Mouse (Mus musculus): ENCODE data around the gene Tgfb1.

Tgfb1 gene

GRCm38 (mm10) chr7:25686680-25687531 is at the start of gene Tgfb1:
TSS of gene Tgfb1 (plus strand) at chr7:25687002.
- DNase-seq (ENCODE audit: low read depth): peak; percentile 91

GRCm38 (mm10) chr7:25637099-25637498 is 49.7 kb upstream of the Tgfb1 start:
- no peak for DNase-seq (ENCODE audit: low read depth)

GRCm38 (mm10) chr7:25639754-25640153 is 47.0 kb upstream of the Tgfb1 start:
- no peak for DNase-seq (ENCODE audit: low read depth)

DNA sequence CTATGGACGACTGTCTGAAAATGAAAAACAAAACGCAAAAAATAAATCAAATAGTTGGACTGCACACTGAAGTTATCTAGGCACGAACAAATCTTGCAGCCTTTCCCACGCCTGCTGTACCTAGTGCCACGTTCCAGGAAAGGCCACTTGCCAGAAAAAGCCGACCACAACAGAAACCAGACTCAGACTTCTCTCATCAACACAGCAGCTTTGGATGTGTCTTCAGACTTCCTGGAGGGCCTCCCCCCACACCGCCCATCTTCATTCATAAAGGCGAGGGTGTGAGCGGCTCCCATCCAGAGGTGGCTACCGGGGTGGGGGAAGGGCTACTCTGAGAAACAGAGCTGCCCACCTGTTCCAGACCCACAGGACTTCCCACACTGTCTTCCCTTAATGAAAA is 42.7 kb upstream of the Tgfb1 start:
- DNase-seq (ENCODE audit: low read depth): no peak

DNA sequence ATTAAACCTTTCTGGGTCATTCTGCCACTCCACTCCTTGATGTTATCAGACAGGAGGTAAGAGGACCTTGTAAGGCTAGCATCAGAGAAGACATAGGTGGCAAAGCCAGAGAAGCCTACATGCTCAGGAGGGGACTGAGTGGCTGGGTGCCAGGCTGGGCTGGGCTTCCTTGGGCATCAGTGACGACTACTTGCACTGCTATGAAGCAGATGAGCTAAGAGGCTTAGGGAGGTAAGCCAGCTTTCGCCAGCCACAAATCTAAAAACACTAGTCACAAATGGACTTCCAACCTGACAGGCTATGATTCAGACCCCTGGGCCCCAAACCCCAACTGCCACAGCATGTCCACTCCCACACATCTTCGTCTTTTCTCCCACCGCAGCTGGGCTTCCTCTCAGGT is 42.2 kb upstream of the Tgfb1 start:
- DNase-seq (ENCODE audit: low read depth): peak; percentile 75

- no peak for DNase-seq (ENCODE audit: low read depth)
These were observed 41.7 kb upstream of the Tgfb1 start for GRCm38 (mm10) chr7:25645074-25645473.

- peak; percentile 45 for DNase-seq (ENCODE audit: low read depth)
These were observed 39.2 kb upstream of the Tgfb1 start for GRCm38 (mm10) chr7:25647574-25648123.

DNA sequence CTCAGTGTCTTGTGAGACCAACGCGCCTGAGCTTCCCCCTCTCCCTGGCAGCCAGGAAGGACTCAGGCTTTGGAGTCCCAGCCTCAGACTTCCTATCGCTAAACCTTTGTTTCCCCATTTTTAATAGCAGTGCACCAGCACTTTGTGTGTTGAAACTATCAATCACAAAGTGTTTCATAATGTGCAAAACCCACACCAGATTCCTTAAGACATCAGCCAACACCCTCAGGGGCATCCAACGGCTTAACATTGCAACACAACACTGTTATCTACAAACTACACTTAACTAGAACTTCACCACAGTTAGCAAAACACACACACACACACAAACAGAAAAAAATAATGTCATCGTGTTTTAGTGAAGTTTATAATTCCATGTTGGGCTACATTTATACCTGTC is 37.0 kb upstream of the Tgfb1 start:
- DNase-seq (ENCODE audit: low read depth): peak; percentile 93

DNA sequence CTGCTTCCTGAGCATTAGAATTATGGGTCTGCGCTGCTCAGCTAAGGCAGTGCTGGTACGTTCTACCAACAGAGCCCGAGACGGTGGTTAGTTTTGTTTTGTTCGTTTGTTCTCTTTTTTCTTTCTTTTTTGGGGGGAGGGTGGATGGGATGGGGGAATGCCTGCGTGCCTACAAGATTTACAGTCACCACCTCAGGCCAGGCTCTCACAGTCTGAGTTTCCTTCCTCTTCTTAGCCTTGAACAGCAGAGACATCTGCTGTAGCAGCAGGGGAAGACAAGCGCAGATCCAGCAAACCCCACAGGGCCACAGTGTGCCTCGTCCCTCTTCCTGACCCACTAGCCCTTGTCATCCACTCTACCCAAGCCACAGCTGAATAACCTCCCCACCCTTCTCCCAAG is 35.5 kb upstream of the Tgfb1 start:
- DNase-seq (ENCODE audit: low read depth): peak; percentile 81

GRCm38 (mm10) chr7:25652244-25652759 is 34.5 kb upstream of the Tgfb1 start:
- DNase-seq (ENCODE audit: low read depth): no peak

DNA sequence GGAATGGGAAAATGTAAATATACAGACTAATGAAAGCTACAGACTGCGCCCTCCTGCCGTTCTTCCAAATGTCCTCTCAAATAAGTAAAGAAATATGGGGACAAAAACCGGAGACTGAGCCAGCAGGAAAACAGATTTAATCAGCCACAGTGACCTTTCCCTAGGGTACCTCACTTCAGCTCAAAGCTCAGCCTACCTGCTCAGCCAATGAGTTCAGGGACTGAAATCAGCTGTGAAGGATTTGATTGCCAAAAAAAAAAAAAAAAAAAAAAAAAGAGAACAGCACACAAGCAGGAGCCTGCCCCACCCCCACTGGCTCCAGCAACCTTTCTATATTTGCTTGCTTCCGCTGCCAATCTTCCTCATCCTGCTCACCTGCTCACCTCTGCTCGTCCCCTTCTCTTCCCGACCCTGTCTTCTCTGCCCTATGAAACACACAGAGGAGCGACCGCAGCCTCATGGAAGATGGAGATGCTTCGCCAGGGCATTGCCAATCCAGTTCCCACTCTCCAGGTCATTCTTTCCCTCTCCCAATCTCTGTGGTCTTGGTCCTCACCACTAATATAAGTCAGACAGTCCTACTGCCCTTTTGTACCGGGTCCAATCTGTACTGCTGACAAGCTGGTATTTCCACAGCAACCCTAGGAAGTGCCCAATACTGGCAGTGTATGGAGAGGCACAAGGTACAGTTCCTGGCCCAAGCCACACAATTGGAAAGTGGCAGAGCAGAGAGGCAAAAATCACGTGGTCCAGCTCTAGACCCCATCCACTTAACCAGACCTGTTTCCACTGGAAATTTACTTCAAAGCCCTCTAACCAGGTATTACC is 31.0 kb upstream of the Tgfb1 start:
- no peak for DNase-seq (ENCODE audit: low read depth)

- DNase-seq (ENCODE audit: low read depth): no peak
These were observed 29.0 kb upstream of the Tgfb1 start for GRCm38 (mm10) chr7:25657785-25658184.

DNA sequence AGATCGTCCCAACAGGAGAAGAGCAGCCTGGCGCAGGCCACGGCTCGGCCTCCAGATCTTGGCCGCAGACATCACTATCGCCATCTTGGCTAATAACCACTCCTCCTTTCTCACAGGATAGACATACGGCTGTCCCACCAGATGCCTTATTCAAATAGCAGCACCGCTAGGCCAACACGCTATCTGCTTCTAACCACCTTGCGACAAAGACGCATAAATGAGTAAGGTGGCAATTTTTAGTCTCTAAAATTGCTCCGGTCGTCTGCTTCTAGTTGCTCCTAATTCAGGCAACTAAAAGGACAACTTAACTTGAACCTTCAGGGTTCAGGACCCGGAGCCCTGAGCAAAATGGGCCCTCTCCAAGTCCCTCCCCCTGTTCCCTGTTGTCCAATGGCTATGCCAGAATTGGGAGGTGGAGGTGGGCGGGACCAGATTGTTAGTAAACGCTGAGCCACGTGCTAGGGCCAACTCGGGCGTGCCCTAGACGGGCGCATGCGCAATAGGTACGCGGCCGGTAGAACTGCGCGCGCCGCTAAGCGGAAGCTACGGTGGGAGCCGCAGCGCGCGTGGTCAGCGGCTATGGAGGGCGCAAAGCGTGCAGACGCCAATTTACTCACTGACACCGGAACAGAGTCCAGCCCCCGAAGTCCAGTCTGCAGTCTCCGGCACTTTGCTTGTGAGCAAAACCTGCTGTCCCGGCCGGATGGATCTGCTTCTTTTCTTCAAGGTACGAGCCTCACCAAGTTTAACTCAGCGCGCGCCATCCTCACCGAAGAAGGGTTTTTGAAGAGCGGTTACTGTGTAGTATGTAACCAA is 27.9 kb upstream of the Tgfb1 start, which contains the start of the genes Bckdha and Exosc5:
Gene Bckdha, minus strand, starts transcription at position 325 of the 816 bp plus-strand sequence.
Gene Exosc5, plus strand, starts transcription at position 508 of the 816 bp plus-strand sequence.
- peak; percentile 100 for DNase-seq (ENCODE audit: low read depth)

- DNase-seq (ENCODE audit: low read depth): no peak
These were observed 20.4 kb upstream of the Tgfb1 start for GRCm38 (mm10) chr7:25666381-25666780.

DNA sequence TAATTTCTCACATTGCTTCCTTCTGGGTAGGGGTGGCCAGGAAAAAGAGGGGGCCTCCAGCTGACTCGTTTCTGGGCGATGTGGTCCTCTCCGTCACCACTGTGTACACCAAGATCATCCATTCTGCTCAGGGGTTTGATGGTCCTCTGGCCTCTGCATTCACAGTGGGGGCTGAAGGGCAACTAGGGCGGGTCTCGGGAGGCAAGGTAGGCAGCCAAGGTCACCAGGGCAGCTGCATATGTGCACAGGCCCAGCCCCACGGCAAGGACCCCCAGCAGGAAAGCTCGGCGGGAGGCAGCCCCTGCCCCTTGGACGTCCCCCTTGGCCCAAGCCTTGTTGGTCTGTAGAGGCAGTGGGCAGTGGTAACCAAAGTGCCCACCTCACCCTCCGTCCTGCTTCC is 17.6 kb upstream of the Tgfb1 start:
- no peak for DNase-seq (ENCODE audit: low read depth)

DNA sequence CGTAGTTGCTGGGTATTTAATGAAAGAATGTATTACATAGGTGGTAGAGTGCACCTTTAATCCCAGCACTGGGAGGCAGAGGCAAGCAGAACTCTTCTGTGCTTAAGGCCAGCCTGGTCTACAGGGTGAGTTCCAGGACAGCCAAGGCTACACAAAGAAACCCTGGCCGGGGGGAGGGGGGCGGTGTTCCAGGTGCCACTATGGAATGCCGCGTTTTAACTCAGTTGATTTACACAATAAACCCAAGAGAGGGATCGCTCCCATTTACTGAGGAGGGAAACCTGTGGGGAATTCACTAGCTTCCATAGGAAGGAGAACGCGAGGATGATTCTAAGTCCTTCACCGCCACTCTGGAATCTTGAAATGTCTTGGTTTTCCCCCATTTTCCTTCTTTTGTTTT is 17.2 kb upstream of the Tgfb1 start:
- DNase-seq (ENCODE audit: low read depth): no peak

DNA sequence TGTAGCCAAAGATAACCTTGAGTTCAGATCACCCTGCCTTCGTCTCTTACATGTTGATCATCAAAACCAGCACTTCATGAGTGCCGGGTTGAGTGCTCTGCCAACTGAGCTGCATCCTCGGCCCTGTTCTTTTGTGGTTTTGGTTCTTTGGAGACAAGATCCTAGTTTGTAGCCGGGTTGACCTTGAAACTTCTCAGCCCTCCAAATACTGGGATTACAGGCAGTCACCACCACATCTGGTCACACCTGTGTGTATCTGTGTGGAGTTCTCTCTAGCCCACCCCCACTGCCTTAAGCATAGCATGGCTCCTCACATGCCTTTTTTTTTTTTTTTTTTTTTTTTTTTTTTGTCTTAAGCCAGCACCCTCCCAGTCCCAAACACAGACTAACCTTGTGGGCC is 16.7 kb upstream of the Tgfb1 start:
- no peak for DNase-seq (ENCODE audit: low read depth)

GRCm38 (mm10) chr7:25671686-25672085 is 15.1 kb upstream of the Tgfb1 start:
- DNase-seq (ENCODE audit: low read depth): no peak

DNA sequence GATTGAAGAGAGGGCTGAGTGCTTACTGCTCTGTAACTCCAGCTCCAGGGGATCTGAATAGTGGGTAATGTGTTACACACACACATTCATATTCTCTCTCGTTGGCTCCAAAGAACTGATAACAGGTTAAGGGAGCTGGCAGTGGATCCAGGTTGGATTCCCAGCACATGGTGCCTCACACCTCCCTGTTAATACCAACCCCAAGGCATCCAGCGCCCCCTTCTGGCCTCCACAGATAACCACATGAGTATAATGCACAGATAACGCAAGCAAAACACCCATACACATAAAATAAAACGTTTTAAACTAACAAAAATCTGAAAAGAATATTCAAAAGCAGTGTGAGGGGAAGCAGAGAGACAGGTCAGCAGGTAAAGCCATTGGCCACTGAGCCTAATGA is 14.4 kb upstream of the Tgfb1 start:
- DNase-seq (ENCODE audit: low read depth): no peak

DNA sequence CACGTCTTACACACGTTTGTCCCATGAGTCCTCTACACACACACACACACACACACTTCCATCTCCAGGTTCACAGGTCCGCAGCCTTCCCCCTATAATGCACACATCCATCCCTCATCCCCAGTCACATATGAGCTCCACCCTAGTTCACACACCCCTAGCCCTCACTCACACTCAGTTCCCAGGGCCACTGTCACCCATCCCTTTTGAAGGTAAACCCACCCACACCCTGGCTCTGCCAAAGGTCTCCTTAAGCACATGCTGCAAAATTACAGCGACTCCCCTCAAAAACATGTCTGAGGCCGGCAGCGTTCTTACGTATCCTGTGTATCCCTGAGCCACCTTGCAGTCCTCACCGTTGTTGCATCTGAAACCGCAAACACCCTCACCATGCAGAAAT is 12.5 kb upstream of the Tgfb1 start:
- no peak for DNase-seq (ENCODE audit: low read depth)

GRCm38 (mm10) chr7:25674719-25675300 is 12.0 kb upstream of the Tgfb1 start, which contains the start of gene Tmem91:
TSS of gene Tmem91 (minus strand) at chr7:25675166.
- DNase-seq (ENCODE audit: low read depth): no peak

Measured in 416B (cell line).